Mouse (Mus musculus): ENCODE results near the gene Bod1l. TPM values are rescaled to one million over a fixed set of nuclear protein-coding genes. Genes with fewer than 3 reads are reported as not detected.

Bod1l gene
- total RNA-seq, 2 experiments from 2014 or later: 14.5 to 15.3 TPM

DNA sequence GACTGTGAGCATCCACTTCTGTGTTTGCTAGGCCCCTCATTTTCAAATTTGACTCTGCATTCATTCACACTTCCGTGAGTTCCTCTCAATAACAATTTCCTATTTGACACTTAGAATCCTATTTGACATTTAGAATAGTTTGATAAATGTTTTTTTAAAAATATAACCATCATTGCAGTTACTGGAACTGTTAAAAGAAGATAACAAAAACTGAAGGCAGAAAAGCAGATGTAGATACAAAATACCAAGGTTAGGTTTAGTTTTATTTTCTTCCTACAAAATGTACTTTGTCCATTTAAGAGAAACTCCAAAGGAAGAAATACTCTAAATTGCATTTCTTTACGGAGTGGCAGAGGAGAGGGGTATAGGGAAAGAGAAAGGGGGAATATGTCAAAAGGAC is 42.5 kb downstream of the Bod1l start:
- no peak for DNase-seq (ENCODE audit: low spot score)

DNA sequence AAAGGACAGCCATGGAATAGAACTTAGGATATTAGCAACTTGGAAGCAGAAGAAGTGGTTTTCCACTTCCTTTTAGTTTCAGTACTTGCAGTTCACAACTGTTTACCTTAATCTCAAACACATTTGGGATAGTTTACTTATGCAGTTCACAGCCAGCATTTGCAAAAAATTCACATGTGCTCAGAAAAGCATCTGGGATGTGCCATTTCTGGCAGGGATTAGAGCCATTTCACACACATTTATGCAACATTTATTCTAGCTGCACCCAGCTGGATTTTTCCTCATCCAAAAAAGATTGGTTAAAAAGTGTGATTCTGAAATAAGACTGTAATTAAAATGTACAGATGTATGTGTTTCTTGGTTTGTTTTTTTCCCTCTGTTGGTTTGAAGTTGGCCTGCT is 49.7 kb downstream of the Bod1l start:
- no peak for DNase-seq (ENCODE audit: low spot score)

DNA sequence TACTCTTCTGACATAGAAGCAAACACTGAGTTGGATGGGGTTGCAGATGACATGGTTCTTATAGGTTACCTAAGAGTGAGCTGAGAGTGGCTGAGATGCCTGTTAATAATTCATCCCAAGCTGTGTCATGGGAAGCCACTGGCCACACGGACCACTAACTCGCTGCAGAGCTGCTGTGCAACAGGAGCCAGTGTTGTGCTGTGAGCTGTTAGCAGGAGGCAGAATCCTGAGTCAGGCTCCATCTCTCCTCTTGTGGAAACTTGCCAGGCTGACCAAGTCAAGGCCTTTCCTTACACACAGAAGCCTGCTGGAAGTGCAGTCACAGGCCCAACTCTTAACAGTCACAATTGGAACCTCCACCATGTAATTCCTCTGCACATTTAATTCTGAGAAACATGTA is 53.6 kb downstream of the Bod1l start:
- no peak for DNase-seq (ENCODE audit: low spot score)

DNA sequence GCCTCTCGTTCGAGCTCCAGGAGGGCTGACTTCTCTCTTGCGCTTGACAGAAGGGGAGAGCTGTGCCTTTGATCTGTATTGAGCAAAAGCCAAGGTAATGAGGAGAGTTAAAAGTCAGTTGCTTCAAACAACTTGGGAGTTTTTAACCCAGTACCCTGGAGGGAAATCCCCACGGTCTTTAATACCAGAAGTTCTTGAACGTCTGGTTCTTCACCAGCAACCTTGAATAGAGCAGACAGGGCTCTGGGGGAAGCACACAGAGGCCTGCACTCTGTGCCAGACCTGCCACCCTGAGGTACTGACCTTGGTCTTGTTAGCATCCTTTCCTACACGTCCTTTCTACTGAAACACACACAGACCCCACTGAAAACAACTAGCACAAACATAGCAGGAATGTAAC is 55.2 kb downstream of the Bod1l start:
- DNase-seq (ENCODE audit: low spot score): no peak

DNA sequence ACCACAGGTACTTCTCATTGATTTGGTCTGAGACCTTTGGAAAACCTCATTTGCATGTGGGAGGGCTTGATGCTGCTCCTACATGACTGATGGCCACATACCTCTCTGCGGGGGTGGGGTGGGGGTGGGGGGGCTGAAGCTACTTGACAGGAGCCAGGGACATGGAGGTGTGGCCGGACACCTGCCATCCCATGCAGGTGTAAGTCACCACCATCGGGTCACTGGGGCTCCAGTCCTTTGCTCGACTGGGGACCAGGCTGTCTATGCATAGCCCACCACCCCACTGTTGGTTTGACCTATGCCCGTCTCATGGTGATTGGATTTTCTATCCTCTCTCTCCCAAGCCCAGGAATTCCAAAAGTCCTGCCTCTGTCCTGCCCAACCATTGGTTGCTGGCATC is 62.2 kb downstream of the Bod1l start:
- DNase-seq (ENCODE audit: low spot score): no peak

DNA sequence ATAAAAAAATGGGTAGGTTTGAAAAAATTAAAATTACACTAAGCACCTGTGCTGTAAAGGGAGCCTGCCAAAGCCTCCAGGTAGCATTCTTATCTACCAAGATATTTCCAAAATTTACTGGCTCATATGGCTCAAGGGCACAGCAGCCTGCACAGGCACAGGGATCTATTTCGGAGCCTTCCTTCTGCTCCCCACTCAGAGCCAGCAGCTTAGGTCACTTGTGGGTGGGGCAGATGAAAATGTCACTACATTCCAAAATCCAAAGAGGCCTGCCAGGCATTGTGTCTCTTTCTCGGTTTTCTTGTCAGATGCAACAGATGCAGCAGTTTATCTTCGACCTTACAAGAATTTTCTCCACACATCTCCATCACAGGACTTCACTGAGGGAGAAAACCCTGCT is 64.1 kb downstream of the Bod1l start:
- no peak for DNase-seq (ENCODE audit: low spot score)

DNA sequence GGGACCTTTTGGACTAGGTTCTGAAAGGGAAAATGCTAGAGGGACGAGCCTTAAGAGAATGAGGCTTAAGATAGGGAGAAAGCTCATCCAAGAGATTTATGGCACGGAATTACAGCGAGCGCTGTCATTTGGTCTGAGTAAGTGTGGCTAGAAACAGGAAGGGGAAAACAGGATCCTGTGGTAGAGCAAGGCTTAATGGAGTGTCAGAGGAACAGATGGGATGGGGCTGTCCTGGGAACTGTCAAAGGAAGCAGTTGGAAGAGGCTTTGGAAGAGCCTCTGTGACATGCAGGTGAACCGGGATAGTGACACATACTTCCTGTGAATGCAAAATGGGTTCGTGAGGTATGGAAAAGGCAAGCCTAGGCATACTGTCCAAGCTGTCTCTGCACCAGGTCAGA is 68.4 kb downstream of the Bod1l start:
- DNase-seq (ENCODE audit: low spot score): no peak

DNA sequence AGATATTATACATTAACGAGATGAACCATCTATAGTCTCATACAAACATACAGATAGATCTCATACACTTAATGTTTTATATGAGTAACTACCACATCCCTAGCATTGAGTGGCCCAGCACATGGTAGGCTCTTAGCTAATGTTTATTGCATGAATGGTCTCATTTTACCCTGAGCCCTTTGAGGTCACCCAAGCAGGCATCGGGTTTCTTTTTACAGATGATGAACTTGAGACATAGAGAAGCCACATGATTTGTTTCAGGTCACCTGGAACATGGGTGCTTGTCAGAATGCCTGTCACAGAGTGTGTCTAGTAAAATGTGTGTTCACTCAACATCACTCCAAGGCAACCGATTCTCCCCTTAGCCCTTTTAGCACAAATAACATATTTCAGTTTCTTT is 68.8 kb downstream of the Bod1l start:
- DNase-seq (ENCODE audit: low spot score): no peak

DNA sequence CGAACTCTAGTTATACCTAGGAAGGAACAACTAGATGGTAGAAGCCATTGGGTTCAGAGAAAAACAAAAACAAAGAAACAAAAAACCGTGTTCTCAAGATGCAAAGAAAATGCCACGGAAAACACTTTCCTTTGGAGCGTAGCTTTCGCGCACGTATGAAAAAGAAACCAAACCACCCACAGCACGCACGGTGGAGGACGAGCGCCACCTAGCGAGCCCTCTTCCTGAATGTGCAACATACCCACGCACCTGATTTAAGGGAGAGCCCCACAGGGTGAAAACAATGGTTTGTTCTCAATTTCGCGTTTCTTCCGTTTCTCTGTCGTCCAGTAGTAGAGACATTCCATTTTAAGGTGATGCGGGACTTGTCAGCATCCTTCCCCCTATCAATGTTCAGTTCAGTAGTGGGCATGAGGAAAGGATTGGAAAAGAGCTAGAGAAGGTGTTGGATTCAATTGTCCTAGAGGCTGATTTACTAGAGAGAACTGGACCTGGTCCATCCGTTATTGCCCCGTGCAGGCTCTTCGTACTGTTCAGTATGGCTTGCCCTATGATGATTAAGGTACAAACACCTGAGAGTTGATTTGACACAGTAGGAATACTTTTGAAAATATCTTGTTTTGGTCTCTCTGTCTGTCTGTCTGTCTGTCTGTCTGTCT is 75.6 kb downstream of the Bod1l start:
- DNase-seq (ENCODE audit: low spot score): peak; percentile 86

DNA sequence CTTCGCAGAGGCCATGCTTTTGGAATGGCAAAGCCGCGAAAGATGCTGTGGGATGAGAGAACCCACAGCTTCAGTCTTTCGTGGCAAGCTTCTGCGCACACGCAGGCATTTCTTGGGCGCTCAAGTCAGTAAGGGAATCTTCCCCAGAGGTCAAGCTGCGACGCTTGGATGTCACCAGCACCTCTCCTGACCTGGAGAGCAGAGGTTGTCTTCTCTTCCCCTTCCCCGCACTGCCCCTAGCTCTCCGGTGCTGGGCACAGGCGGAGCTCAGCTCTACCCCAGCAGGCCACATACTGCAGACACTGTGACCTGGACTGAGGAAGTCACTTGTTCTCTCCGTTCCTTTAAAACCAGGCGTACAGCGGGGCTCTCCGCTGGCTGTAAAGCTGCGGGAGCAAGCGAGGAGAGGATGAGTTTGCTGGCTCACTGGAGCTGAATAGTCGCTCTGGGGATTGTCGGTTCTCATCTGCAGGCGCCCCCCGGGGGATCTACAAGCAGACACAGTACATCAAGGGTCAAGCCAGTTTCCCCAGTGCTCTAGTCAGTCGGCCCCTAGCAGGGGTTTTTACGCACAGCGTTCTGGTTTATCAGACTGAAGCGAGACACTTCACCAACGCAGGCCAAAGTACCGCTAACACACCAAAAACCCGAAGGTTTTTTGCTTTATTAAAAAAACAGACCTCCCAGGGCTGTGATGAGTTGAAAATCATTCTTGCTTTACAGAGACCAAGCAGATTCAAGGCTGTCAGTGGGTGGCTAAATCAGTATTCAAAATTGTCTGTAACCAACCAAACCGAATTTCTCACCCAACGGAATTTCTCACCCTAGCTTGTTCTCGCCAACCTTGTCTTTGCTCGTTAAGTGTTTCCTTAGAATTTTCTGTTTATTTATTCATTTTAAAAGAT is 76.6 kb downstream of the Bod1l start:
- DNase-seq (ENCODE audit: low spot score): no peak

DNA sequence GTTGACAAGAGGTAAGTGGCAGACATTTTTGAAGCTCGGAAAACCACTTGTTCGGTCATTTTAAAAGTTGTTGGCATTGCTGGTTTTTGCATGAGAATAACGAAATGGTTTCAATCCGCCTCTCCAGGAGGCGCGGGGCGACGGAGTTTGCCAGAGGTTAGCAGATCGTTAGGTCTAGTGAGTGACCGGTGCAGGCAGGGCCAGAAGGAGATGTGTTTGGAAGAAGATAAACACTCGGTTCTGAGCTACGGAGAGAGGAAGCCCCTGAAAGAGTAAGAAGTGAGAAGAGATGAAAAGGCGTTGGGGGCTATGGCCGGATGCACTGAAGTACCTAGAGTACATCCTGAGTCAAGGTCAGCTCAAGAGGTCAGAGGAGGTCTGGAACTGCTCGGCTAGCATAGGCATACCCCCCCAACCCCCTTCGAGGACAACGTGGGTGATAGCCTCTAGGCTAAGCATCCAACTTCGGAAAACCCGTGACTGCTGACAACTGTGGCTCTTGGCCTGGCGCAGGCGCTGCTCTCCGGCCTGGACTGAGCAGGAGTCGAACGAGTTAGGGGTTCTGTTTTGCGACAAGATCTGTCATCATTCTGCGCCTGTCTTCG is 77.6 kb downstream of the Bod1l start:
- no peak for DNase-seq (ENCODE audit: low spot score)

DNA sequence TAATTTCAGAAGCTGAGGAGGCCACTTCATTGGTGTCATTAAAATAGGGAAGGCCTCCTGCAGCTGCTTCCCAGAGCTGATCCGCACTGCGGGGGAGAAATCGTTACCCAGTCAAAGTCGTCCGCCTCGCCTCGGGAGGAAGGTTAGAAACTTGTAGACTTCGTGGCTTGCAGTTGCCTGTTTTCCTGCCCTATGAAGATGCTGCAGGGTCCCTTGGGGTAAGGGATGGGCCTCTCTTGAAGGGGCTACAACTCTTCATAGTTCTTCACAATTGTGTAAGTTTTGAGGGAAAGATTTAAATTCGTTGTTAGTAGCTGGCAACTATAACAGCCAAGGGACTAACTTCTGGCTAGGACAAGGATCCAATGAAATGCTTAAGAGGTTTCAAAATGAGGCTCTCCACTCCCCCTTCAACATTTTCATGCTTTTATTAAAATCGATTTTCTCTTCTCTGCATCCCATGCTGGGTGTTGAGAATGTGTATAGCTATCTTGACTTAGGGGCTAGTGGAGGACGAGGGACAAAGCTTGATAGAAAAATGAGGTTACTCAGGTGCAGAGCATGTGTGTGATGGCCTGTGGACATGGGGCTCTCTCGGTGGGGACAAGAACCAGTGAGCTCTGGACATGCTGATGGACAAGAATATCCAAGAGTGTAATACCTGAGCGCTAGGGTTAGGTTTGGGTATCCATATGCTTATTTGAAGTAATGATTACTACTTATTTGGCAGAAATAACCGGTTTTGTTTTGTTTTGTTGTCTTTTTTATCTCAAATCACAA is 78.3 kb downstream of the Bod1l start:
- DNase-seq (ENCODE audit: low spot score): no peak

DNA sequence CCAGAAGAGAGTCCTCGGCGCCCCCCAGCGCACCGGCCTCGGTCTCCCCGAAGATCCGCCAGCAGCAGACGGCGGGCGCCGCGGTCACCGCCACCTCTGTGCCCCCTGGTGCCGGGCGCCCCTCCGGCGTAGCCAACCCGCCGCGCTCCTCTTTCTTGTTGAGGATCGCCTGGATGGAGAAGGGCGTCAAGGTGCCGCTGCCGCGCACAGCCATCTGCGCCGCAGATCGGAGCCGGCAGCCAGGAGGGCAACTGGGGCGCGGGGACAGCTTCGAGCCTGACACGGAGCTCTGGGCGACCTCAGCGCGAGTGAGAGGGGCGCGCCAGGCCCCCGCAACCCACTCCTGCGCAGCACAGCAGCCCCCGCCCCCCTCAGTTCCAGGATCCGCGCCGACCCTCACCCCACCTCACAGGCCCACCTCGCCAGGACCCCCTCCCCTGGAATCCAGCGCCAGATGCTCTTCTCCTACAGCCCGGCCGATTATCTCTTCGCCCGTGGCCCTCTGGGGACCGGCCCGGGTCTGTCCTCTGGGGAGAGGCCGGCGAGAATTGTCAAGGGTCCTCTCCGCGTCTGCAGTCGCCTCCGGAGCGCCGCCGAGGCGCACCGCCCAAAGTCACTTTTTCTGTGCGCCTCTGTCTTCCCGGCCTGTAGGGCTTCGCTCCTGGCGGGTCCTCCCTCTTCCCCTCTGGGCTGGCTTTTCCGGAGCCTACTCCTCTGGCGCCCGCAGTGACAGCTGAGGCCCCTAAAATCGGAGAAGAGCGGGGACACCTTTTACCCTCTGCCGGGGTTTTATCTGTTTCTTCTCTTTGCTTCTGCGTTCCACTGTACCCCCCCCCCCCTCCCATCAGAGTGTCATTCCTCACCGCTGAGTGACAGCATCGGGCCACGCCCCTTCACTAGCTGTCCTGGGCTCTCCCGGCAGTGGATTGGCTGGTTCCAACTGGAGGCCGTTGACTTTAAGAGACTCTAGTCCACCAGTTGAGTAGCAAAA is 80.1 kb downstream of the Bod1l start, which contains the start of gene Nkx3-2:
Gene Nkx3-2 (minus strand): TSS at position 771 of the 991 bp plus-strand sequence.
- no peak for DNase-seq (ENCODE audit: low spot score)

DNA sequence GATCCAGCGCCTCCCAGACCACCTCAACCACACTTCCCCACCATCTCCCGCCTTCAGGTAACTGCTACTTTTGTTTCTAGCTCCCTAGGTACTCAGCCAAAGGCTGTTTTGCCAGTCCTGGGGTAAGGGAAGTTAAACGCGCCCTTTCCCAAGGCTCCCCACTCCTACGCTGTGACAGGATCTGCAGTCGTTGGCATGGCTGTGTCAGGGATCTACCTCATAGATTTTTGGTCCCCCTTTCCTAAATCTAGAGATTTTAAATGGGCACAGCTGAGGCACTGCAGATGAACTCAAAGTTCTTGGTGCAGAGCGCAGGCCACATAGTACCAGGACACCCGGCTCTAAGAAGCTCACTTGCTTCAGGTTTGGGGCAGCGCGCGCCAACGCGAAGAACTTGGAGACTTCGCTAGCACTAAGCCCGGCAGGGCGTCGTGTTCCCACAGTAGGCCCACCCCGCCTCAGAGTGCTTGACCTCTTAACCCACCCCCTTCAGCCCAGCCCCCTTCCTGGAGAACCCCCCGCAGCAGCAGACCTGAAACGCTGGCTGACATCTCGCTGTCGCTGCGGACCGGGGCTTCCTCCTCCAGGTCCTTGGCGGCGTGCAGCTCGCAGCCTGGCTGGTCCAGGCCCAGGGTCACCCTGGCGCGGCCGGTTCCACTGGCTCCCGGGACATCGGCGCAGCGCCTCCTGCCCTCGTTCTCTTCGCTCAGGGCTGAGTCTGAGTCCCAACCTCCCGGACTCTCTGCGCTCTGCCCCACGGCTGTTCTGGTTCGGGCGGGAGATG is 81.0 kb downstream of the Bod1l start:
- DNase-seq (ENCODE audit: low spot score): no peak

DNA sequence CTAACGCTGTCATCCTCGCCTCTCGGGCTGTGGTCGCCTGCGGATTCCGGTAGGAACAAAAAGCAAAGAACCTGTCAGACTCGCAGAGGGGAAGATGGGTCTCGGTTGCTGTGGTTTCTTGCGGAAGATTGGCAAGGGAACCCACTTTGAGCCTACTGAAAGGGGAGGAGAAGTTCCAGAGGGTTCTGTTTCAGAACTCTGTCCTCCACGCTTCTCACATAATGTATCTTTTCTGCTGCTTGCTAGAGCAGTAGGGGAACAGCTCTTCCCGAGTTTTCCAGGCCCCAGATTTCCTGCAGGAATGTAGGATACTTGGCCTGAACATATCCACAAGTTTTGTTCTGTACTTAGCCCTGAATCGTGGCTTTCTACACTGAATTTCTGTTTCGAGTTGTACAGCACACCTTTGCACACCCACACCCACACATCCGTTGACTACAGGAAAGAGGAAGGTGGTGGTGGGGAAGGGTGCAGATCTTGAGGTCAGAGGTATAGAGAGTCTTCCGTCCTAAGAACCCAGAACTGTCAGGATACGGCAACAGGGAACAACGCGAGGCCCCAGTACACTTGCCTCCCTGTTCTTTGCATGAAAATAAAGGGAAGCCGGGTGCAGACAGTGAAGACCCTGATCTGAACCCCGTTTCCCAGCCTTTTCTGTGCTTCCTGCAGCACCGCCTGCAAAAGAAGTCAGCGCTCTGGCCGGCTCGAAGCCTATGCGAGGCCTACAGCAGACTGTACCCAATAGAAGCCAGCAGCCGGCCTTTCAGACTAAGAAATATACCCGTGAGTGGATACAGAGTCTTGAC is 81.8 kb downstream of the Bod1l start:
- DNase-seq (ENCODE audit: low spot score): no peak

DNA sequence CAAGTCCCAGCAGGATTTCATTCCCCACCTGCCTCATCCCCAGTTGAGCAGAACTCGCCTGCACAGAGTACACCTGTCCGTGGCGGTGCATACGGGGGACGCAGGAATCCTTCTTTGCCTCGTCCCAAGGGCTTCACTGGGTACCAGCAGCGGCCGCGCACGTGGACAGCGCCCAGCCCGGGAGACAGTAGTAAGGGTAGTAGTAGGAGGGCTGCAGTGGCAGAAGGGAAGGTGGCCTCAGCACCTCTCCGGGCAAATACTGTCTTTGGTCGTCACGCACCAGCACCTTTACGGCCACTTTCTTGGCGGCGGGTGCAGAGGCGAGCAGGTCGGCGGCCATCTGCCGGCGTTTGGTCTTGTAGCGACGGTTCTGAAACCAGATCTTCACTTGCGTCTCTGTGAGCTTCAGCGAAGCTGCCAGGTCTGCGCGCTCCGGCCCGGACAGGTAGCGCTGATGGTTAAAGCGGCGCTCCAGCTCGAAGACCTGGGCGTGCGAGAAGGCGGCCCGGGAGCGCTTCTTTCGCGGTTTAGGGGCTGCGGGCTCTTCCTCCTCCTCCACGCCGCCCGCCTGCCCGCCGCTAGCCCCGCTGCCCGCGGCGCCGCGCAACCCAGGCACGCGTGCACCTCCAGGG is 82.5 kb downstream of the Bod1l start:
- no peak for DNase-seq (ENCODE audit: low spot score)

DNA sequence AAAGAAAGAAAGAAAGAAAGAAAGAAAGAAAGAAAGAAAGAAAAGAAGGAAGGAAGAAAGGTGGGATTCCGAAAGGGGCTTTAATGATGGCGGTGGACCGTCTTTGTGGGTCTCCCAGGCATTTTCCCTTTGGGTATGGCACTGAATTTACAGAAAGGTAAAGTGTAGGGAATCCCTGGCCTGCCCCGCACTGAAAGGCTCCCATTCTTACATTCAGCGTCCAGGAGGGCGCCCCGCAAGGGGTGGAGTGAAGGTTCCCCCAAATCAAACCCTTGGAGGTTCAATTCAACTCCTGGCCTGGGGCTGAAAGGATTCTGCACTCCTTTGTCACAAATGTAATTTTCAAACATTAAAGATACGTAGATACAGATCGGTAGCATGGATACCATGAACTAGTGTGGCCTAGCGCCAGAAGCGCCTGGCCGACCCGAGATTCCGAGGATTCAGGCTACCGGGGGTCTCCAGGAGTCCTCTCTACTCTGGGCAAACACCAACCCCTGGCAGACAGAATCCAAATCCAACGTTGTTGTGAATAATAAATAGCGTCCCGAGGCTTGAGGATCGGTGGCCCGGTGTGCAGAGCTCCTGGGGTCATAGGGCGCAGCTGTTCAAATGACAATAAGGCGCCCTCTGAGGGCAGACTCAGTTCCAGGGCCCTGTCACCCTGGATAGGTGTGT is 83.1 kb downstream of the Bod1l start:
- no peak for DNase-seq (ENCODE audit: low spot score)

DNA sequence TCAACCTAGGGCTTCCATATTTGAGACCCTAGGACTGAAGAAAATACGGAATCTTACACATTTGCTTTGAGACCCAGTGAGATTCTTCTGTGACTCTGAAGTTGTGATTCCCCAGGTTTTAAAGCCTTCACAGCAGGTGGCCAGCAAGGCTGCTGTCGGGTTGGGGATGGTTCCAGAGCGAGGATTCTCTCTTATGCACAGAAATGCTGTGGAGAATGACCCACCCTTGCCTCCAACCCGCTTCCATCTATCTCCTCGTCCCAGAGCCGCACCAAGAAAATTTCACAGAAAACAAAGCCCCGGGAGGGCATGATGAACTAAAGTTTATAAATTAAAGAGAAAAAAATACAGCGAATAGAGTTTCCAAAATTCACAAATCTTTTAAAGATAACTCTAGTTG is 84.0 kb downstream of the Bod1l start:
- DNase-seq (ENCODE audit: low spot score): no peak
